Mouse (Mus musculus): ENCODE data around the gene Hint2.

Gene Hint2

GRCm38 (mm10) chr4:43653161-43654015 is 2.9 kb downstream of the Hint2 start, which contains the start of gene Spag8:
TSS of gene Spag8 (minus strand) at chr4:43653594.
- DNase-seq (ENCODE audit: low read depth), result no peak

- no peak for DNase-seq (ENCODE audit: low read depth)
Observed at GRCm38 (mm10) chr4:43652726-43653125, 3.5 kb downstream of the Hint2 start.

- DNase-seq (ENCODE audit: low read depth), result no peak
Observed at GRCm38 (mm10) chr4:43649783-43650182, 6.5 kb downstream of the Hint2 start.

- no peak for DNase-seq (ENCODE audit: low read depth)
Observed at GRCm38 (mm10) chr4:43640491-43640890, 15.8 kb downstream of the Hint2 start.

GRCm38 (mm10) chr4:43640076-43640475 is 16.2 kb downstream of the Hint2 start:
- no peak for DNase-seq (ENCODE audit: low read depth)

- DNase-seq (ENCODE audit: low read depth), result no peak
Observed at GRCm38 (mm10) chr4:43636751-43637150, 19.5 kb downstream of the Hint2 start.

GRCm38 (mm10) chr4:43634621-43635374 is 21.5 kb downstream of the Hint2 start:
- no peak for DNase-seq (ENCODE audit: low read depth)

- DNase-seq (ENCODE audit: low read depth), result no peak
Observed at GRCm38 (mm10) chr4:43633736-43634135, 22.5 kb downstream of the Hint2 start.

GRCm38 (mm10) chr4:43633296-43633695 is 23.0 kb downstream of the Hint2 start:
- DNase-seq (ENCODE audit: low read depth), result no peak

- DNase-seq (ENCODE audit: low read depth), result no peak
Observed at GRCm38 (mm10) chr4:43631956-43632920, 24.0 kb downstream of the Hint2 start.

GRCm38 (mm10) chr4:43631046-43631955 is 25.0 kb downstream of the Hint2 start, which contains the start of gene Npr2:
TSS of gene Npr2 (plus strand) at chr4:43631935.
- DNase-seq (ENCODE audit: low read depth), result peak; percentile 25

GRCm38 (mm10) chr4:43630671-43631045 is 25.6 kb downstream of the Hint2 start:
- no peak for DNase-seq (ENCODE audit: low read depth)

GRCm38 (mm10) chr4:43630030-43630581 is 26.2 kb downstream of the Hint2 start:
- DNase-seq (ENCODE audit: low read depth), result peak; percentile 82

- DNase-seq (ENCODE audit: low read depth), result no peak
Observed at GRCm38 (mm10) chr4:43629106-43629817, 27.0 kb downstream of the Hint2 start.

GRCm38 (mm10) chr4:43620146-43620778 is 36.0 kb downstream of the Hint2 start:
- DNase-seq (ENCODE audit: low read depth), result no peak

- DNase-seq (ENCODE audit: low read depth), result peak; percentile 22
Observed at GRCm38 (mm10) chr4:43613060-43613730, 43.1 kb downstream of the Hint2 start.

- no peak for DNase-seq (ENCODE audit: low read depth)
Observed at GRCm38 (mm10) chr4:43612534-43612933, 43.7 kb downstream of the Hint2 start.

All from naive thymus-derived CD4-positive, alpha-beta T cell, adult 2 months (primary cell).